Mouse (Mus musculus) frontal cortex, postnatal 14 days (tissue): Measurements from ENCODE around the gene Mrpl2.

Experiments
- DNase-seq, 2 experiments: peaks; one replicate each; pipeline ENCODE4 v3.0.0; 2022; ENCODE audit warnings: low spot score in 2 of 2

The Mrpl2 gene

DNA sequence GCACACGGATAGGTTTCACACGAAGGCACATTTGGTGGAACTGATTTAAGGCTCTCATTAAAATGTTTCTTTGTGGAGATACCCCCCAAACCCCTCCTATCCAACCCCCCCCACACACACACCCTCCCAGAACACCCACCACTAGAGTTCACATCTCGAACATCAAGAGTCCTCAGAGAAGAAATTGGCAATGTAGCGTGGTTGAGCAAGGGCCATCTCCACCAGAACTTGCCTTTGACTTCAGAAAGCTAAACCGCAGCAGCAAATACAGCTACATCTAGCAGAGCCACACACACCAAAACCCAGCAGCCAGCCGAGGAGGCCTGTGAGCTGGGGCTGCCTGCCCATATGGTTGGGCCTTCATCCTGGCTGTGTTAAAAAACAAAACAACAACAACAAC, 18.6 kb upstream of the Mrpl2 start:
- no peak for DNase-seq

DNA sequence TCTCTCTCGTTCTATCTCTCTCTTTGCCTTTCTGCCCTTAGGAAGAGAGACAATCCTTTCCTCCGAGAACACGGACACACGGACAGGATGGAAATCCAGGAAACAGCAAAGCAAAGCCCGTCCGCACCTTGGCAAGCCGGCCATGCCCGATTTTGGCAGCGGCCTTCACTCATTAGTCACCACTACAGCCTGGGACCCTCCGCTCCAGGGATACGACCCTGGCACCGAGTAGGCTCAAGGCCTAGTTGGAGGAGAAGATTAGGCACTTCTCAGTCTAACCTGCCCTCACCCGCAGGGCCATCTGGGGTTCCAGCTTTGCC, 17.6 kb upstream of the Mrpl2 start:
- no peak for DNase-seq

DNA sequence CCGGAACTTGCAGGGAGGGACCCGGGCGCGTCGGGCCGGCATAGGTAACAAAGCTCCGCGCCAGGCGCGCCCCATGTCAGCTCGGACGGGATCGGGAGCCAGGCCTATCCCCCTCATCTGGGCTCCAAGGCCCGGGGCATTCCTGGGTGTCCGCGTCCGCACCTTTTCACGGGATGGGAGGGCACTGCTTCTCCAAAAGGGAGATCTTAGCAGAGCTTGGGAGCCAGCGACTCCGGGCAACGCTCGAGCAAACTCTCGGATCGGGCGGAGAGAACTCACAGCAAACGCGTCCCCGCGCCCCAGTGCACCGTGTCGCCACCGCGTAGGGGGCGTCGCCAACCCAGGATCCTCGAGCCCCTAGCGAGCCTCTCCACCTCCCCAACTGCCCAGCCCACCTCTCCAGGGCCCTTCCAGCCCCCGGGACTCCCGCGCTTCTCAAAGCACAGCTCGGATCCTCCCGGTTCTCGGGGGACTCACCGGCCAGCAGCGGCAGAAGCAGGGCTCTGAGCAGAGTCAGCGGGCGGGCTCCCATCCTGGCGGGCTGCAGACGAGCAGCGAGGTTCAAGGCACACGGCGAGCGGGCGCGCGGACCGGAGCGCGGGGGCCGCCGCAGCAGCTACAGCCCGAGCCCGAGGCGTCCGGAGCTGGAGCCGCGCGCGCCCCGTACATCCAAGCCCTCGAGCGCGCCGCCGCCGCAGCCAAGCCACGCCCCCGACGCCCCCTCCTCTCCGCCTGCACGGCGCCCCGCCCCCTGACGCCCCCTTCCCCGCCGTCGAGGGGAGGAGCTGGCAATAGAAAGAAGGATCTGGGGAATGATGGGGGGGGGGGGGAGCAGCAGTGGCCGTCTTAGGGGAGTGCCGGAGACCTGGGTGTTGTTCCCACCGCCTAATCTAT, 17.0 kb upstream of the Mrpl2 start, which contains the start of gene Ptk7:
Gene Ptk7 (minus strand): TSS at position 714 of the 894 bp plus-strand sequence.
- peak in 1 of 2 experiments; percentile 69 for DNase-seq

DNA sequence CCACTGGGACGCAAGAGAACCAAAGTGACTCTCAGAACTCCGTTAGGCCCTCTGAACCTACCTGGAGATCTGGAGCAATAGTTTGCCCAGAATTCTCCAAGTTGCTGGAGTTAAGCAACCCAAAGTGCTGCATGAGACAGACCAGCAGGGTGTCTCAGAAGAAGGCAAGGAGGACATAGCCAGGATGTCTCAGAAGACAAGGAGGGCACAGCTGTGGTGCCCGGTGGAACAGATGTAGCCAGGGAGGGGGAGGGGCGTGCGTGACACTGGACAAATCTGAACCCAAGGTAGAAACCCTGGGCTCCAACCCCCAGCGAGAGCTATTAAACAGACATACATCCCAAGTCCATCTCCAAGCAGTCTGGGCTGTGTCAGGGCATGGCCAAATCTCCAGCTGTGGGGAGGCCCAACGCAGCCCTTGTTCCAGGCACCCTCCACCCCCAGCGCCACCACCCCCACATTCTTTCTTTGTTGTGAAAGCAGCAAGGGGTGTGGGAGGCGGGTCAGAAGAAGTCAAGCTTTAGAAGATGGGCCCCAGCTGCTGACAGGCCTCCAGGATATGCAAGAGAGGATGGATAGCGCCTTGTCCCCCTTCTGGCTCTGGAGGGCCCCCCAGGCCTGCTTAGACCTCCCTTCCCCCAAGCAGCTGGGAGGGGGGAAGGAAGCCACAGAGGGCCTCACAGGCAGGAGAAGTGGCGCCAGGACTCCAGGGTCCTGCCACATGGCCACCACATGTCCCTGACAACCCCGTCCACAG, 16.2 kb upstream of the Mrpl2 start:
- DNase-seq, result no peak

DNA sequence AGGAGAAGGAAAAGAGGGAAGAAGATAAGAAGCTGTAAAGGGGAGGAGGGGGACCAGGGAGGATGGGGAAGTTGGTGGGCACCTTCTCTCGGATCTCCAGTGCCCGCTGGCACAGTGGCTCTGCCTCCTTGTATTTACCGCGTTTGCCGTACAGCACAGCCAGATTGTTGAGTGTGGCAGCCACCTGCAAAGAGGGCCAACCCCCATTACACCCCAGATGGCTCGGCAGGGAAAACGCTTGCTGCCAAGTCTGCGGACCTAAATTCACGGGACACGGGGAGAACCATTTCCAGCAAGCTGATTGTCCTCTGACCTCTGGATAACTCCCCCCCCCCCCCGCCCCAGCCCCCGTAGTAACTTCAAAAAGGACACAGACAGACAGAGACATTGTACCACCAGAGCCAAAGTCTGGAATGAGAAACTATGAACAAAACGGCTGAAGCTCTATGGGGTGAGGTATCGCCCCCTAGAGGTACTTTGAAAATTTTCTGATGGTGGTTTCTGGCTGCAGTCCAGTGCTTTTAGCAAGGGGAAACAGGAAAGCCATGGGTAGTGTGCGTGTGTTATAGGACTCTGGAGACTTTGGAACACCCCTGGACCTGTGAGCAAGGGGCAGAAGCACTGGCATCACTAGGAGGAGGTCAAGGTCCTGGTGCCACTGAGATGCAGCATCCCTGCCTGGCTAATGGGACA, 9.1 kb upstream of the Mrpl2 start:
- DNase-seq, result peak; percentile 59

DNA sequence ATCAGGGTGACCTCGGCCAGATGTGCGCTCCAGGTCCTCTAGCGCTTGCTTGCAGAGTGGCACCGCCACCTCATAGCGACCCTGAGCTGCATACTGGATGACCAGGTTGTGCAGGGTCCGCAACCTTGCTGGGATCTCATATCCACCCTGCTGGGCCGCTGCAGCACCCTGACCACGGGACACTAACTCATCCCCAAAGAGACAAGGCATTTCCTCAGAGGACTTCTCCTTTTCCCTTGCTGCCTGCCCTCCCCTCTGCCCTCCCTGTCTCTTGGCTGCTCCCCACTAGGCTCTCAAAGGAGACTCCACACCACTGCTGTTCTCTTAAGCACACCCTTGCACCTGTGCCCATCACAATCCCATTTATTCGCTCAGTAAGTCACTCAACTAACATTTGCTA, 6.1 kb upstream of the Mrpl2 start:
- DNase-seq, result no peak

DNA sequence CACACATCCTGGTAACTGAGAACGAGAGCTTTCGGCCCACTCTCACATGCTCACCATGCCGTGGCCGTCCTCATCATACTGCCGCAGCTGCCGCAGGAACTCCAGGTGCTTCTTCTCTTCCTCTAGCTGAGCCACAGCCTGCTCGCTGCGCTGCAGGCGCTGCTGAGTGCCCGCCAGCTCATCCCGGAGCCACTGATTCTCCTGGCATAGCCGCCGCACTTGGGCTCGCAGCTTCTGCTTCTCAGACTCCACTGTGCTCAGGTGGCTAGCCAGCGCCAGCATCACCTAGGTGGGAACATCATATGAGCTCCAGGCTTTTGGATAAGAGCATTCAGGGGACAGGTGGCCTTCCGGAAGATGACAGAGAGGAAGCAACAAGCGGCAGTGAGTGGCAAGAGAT, 4.0 kb upstream of the Mrpl2 start:
- DNase-seq, result no peak

DNA sequence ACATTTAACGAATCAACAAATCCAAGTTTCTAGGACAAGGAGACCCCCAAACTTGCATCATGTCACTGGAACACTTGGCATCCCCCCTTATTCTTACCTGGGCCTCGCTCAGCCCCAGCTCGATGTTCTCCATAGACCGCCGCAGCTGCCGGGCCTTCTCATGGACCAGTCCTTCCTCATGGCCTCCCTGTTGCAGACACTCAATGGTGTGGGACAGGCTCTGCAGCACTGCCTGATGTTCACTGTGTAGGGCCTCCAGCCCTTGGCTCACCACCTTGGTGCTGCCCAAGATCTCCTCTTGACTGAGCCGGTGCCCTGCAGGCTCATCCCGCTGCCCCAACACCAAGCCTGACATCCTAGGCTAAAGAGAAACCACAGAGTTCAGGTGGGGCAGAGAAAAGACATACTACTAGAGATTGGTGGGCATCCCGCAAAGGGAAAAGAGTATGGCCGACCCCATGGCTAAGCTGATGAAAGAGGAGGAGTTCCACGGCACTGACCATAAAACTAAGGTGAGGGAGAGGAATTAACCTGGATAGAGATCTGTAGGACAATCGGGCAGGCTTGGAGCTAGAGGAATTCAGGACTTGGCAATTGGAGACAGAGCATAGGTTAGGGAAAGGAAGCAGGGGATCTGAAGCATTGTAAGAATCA, 1.8 kb upstream of the Mrpl2 start:
- no peak for DNase-seq

DNA sequence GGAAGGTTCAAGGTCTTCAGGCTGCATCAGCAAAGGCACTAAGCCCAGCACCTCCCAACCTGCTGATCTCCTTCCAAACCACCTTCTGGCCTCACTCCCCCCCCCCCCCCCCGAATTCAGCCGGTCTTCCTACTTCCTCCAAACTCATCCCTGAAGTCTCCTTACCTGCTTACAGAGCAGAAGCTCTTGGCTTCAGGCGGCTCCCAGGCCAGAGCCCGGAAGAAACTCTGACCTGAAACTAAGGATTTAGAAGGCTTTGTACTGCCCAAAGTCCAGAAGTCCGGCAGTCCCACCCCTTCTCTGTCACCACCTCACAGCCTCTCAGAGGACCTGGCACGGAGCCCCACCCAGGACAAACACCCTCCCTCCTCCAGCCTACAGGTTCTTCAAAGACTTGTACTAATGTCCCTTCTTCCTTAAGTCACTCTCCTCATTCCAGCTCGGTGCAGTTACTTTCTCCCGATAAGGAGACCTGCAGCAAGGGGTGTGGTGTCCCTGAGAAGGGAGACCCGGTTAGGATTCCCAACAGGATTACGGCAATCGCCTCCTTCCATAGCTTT, 1.0 kb upstream of the Mrpl2 start:
- DNase-seq, result no peak

DNA sequence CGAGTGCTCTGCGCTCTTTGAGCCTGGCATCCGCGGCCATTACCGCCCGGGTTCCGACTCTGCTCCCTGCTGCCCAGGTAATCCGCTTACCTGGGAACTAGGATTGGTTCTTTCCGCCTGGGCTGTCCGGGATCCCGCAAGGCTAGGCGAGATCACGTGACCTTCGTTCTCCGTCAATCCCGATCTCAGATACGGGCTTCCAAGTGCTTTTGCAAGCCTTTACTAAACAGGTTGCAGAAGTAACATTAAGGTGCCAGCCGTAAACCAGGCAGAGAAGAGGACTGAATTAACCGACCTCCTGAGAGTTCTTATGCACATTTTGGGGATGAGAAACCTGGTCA, 263 bp downstream of the Mrpl2 start:
- no peak for DNase-seq

DNA sequence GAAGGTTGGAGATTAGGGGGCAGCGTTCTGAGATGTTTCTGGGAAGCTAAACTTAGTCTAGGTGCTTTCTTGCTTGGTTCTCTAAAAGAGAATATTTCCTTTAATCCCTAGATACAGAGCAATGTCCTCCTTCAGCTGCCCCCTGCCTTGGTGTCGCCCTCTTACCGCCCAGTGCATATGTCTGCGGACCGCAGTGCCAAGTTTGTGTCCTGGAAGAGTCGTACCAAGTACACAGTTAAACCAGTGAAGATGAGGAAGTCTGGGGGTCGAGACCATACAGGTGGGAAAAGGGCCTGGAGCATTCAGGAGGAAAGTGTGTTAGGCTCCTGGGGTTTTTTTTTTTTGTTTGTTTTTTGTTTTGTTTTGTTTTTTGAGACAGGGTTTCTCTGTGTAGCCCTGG, 1.2 kb downstream of the Mrpl2 start:
- DNase-seq, result no peak

DNA sequence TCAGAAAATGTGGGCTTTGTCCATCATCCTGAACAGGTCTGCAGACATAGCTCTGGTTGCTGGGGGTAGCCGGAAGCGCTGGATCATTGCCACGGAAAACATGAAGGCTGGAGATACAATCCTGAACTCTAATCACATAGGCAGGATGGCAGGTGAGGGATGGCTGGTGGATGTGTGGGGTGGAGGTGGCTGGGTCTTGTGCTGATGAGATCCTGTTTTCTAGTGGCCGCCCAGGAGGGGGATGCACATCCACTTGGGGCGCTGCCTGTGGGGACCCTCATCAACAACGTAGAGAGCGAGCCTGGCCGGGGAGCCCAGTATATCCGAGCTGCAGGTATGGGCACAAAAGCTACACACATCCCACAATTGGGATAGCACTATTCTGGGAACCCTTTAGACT, 2.4 kb downstream of the Mrpl2 start:
- DNase-seq, result no peak

DNA sequence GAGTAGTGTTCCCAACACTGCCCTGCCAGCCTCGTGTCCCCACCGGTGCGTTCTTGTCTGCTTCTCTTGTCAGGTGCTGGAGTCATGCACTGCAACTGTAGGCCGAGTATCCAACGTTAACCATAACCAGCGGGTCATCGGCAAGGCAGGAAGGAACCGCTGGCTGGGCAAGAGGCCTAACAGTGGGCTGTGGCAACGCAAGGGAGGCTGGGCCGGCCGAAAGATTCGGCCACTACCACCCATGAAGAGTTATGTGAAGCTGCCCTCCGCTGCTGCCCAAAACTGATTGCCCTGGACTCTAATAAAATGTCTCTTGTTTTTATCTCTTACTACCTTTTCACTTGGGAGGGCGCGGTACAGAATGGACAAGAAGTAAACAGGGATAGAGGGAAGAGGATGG, 3.8 kb downstream of the Mrpl2 start:
- no peak for DNase-seq

DNA sequence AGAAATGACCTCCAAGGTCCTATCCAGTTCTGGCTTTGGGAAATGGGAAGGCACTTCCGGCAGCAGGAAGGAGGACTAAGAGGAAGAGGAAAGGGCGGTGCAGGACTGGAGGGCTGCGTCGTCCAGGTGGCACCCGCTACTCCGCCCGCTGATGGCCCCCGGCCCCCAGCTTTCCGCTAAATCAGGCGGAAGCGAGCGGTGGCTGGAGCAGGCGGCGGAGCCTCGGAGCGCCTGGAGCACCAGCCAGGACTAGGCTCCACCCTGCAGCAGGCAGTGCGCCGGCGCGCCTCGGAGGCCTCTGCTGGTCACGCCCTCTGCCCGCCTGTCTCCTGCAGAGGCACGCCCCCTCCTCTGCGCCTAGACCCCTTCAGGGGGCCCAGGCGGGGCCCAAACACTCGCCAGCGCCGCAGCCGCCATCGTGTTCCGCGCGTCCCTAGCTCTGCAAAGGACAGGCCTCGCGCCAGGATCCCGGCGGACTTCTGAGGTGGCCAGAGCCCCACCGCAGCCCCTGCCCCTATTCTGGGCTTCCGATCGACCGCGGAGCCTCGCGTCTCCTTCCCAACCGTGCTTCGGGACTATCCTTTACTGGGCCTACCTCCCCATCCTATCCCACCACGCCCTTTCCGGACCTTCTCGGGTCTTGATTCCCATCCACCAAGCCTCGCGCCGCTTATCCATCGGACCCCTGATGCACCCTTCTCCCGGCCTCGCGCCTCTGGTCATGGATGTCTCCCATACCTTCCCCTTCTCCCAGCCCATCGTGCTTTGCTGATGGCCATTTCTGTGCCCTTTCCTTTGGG, 4.4 kb downstream of the Mrpl2 start, which contains the start of gene Cul7:
Gene Cul7 (plus strand): TSS at position 106 of the 800 bp plus-strand sequence.
- peak; percentile 86 to 92 for DNase-seq

DNA sequence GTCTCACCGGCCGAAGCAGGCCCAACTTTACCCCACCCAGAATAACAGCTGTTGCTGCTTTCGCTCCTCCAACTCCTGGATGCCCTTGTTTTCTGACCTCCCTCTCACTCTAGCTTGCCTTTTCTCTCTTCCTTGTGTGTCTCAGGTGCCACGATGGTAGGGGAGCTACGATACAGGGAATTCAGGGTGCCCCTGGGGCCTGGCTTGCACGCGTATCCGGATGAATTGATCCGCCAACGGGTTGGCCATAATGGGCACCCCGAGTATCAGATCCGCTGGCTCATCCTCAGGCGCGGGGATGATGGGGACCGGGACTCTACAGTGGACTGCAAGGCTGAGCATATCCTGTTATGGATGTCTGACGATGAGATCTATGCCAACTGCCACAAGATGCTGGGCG, 5.3 kb downstream of the Mrpl2 start:
- DNase-seq, result no peak

DNA sequence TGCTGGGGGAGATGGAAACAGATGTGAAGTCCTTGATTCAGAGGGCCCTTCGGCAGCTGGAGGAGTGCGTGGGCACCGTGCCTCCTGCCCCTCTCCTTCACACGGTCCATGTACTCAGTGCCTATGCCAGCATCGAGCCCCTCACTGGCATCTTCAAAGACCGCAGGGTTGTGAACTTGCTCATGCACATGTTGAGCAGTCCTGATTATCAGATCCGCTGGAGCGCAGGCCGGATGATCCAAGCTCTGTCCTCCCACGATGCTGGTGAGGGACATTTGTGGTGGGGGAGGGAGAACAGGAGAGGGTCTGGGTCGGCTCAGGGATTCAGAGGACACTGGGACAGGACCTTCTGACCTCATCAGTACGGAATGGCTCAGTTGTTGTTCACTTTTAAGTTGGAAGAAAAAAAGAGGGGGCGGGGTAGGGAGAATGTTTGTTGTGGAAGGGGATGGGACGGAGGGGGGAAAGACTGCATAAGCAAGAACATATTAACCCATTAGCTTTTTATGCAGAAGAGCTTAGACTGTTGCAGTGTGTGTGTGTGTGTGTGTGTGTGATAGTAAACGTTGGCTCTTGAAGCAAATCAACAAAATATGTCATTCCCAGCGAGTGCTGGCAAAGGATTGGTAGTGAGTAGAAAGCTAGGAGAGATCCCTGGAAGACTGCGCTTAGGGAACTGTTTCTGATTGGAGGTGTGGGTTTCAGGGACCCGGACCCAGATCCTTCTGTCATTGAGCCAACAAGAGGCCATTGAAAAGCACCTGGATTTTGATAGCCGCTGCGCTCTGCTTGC, 5.9 kb downstream of the Mrpl2 start:
- DNase-seq, result no peak

DNA sequence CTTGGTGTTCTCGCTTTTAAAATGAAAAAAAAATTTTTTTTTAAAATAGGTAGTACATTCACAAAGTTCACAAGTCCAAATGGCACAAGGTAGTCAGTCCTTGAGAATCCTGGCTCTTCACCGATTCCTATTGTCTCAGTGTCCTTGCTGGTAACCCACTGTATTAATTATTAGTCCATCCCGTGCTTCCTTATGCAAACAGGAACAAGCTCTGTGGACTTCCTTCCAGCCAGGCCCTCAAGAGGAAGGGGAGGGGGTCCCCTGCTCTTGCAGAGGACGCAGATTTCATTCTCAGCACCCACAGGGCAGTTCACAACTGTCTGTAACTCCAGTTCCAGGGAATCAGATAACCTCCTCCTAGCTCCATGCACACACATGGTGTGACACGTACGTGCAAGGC, 10.0 kb downstream of the Mrpl2 start:
- DNase-seq, result no peak

DNA sequence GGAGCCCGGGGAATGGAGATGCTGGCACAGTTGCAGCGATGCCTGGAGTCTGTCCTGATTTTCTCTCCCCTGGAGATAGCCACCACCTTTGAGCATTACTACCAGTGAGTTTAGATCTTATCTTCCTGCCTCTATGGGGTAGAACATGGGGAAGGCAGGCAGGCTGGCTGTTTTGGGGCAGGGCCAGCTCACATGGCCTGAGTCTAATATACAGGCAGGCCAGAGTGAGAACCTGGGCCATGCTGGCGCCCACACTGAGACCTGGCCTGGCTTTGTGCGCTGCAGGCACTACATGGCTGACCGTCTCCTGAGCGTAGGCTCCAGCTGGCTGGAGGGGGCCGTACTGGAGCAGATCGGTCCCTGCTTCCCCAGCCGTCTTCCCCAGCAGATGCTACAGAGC, 15.3 kb downstream of the Mrpl2 start:
- no peak for DNase-seq

DNA sequence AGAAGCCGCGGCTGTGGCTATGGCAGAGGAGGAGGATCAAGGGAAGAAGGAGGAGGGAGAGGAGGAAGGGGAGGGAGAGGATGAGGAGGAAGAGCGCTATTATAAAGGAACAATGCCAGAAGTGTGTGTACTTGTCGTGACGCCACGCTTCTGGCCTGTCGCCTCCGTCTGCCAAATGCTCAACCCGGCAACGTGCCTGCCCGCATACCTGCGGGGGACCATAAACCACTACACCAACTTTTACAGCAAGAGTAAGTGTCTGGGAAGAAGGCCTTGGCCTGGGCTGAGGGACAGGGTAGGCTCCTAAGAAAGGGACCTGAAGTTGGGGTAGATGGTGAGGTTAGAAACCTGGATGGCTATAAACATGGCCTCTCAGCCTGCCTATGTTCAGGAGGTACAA, 16.0 kb downstream of the Mrpl2 start:
- DNase-seq, result no peak

DNA sequence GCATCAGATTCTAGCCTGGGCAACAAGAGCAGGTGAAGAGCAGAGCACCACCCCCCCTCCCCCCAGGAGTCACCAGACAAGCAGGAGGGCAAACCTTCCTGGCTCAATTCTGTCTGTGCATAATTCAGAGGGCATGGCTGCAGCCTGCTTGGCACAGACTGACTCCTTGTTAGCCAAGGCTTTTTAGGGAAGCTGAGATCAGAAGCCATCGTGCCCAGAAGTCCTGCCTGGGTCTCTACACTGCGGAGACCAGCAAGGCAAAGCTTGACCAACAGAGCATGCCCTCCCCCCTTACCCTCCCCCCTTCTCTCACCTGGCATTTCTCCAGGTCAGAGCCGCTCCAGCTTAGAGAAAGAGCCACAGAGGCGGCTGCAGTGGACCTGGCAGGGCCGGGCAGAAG, 16.7 kb downstream of the Mrpl2 start:
- DNase-seq, result no peak
